Mouse (Mus musculus) cortical plate, adult 2 months (tissue): ENCODE measurements around the gene Psma3. TPM values are rescaled to one million over a fixed set of nuclear protein-coding genes. Genes with fewer than 3 reads are reported as not detected.

Source experiments
- H3K27ac ChIP-seq: fragments of 200-500 bp; 2 replicates; pipeline ENCODE4 v1.5.1; 2012; ENCODE audit warnings: low read length, control low read depth, inconsistent platforms; ENCODE audit not compliant: insufficient read depth
- H3K4me1 ChIP-seq: fragments of 200-500 bp; 2 replicates; pipeline ENCODE4 v1.6.1; 2011; ENCODE audit warnings: low read length; ENCODE audit not compliant: control insufficient read depth, insufficient read depth
- H3K4me3 ChIP-seq: fragments of 200-500 bp; 2 replicates; pipeline ENCODE4 v1.5.1; 2011; ENCODE audit warnings: mild to moderate bottlenecking, low read length, control low read depth; ENCODE audit not compliant: insufficient read depth
- CTCF ChIP-seq: fragments of 200-500 bp; IDR thresholded peaks from 2 replicates; pipeline ENCODE4 v1.5.1; 2011; ENCODE audit warnings: mild to moderate bottlenecking, control low read depth, low read length; ENCODE audit not compliant: insufficient read depth; ENCODE audit errors: extremely low read depth
- POLR2A ChIP-seq: fragments of 200-500 bp; IDR thresholded peaks from 2 replicates; pipeline ENCODE4 v1.6.1; 2011; ENCODE audit warnings: mild to moderate bottlenecking, low read length, control low read depth; ENCODE audit not compliant: insufficient read depth; ENCODE audit errors: extremely low read depth
- polyA plus RNA-seq: library from polyadenylated mRNA; depleted of rRNA; stranded (reverse); fragments of >200 nt; gene quantifications from 2 replicates; pipeline ENCODE4 v1.2.3, GENCODE M21; 2012; rRNA removed

Psma3 gene
- polyA plus RNA-seq = 175 and 184 TPM in 2 replicates

- H3K4me1 ChIP-seq = peaks cover 4% of the 10 kb centered on the region; the same call in 1 of the 2 replicates
- peak within 1 kb of the TSS; percentile 93 for H3K4me3 ChIP-seq
- no peak for TF ChIP-seq CTCF
- TF ChIP-seq POLR2A = peak; percentile 82; the same call in 1 of the 2 replicates
- H3K27ac ChIP-seq = peak within 1 kb of the TSS; percentile 95
Measured at GRCm38 (mm10) chr12:70974441-70975266, at the start of gene Psma3. Gene Psma3, plus strand, starts transcription at chr12:70974621.

DNA sequence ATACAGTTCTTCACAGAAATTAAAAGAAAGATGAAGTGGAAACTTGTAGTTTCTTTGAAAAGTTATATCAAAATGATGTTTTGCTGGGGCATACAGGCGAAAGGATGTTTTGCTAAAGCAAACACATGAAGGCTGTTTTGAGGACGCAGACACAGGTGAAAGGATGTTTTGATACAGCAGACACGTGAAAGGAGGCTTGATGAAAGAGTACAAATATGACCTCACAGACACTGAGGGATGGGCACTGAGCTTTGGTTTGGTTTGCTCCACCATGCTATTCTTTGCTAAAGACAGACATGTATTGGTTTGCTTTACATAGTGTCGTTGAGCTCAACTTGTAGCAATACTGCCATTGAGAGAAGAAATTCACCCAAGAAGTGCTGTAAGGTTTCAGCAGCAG is 44.6 kb upstream of the Psma3 start:
- TF ChIP-seq CTCF = no peak
- TF ChIP-seq POLR2A = no peak
- H3K4me3 ChIP-seq = no peak overlapping the region
- no peak overlapping the region for H3K27ac ChIP-seq
- no peaks in the 10 kb centered on the region for H3K4me1 ChIP-seq

DNA sequence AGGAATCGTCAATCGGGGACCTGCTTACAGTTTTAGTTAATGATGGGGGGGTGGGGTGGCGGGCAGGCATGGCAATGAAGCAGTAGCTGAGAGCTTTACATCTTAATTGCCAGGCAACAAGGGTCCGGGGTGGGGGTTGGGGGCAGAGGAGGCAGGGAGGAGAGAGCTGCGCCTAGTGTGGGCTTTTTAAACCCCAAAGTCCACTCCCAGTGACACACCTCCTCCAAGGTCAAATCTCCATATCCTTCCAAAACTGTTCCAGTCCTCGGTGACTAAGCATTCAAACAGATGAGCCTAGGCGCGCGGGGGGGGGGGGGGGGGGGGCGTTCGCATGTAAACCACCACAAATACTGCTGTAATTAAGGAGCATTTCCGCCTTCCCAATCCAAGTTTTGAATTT is 37.3 kb upstream of the Psma3 start:
- Histone ChIP-seq H3K4me3 (peak overlapping the region; percentile 100), H3K4me1 (peaks cover 5% of the 10 kb centered on the region), H3K27ac (peak overlapping the region; percentile 84)
- TF ChIP-seq POLR2A (no peak), CTCF (no peak)

DNA sequence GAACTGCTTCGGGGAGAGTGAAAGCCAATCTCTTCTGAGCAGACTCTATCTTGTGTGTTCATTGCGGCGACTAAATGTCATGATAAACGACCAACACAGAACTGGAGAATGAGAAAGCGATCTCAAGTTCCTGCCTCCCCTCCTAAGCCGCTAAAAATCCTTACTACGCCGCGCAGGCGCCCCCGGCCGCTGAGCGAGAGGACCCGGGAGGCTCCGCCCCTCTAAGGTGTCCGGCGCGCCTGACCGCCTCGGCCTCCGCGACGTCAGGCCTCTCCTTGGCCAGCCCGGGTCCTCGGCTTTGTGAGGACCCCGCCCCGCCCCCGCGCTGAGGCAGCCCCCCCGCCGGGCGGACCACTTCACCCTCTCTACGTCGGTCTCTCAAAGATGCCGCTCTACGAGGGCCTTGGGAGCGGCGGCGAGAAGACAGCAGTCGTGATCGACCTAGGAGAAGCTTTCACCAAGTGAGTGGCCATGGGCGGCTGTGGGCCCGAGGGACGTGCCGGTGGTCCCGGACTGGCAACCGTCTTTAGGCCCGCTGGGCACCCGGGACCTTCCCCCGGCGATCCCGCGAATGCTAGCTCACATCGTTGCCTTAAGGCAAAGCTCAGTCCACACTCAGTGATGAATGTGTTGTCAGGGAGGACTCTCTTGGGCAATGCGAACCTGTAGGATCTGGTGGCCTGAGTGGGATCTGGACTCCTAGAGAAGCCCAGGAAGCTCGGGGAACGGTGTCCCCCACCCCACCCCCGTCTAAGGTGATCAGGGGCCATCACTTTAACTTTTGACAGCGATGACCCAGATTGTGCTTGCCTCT is 36.6 kb upstream of the Psma3 start, which contains the start of gene Actr10:
Gene Actr10 (plus strand): TSS at position 287 of the 814 bp plus-strand sequence.
- H3K4me3 ChIP-seq = peak within 1 kb of the TSS; percentile 100
- H3K27ac ChIP-seq = peak within 1 kb of the TSS; percentile 95
- H3K4me1 ChIP-seq = peaks cover 5% of the 10 kb centered on the region
- TF ChIP-seq POLR2A (peak; percentile 85), CTCF (no peak)

- H3K4me3 ChIP-seq = no peak overlapping the region
- no peak overlapping the region for H3K27ac ChIP-seq
- peaks cover 5% of the 10 kb centered on the region for H3K4me1 ChIP-seq
- no peak for TF ChIP-seq CTCF
- no peak for TF ChIP-seq POLR2A
Measured at GRCm38 (mm10) chr12:70940806-70941205, 33.6 kb upstream of the Psma3 start.

DNA sequence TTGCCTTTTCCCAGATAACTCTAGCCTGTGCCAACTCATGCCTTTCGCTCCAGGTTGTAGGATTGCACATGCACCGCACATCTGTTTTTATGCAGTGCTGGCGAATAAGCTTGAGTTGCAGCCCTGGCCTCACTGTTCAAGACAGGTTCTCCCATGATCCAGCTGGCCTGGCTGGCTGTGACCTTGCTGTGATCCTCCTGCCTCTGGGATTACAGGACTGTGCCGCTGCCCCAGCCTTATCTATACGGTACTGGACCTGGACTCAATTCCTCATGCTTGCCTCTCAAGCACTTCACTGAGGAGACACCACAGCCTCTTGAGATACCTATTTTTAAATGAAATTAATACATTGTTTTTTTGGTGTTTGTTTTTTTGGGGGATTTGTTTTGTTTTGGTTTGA is 30.2 kb upstream of the Psma3 start:
- H3K4me3 ChIP-seq = no peak overlapping the region
- no peak overlapping the region for H3K27ac ChIP-seq
- no peak for TF ChIP-seq POLR2A
- TF ChIP-seq CTCF = no peak
- H3K4me1 ChIP-seq = peaks cover 3% of the 10 kb centered on the region

DNA sequence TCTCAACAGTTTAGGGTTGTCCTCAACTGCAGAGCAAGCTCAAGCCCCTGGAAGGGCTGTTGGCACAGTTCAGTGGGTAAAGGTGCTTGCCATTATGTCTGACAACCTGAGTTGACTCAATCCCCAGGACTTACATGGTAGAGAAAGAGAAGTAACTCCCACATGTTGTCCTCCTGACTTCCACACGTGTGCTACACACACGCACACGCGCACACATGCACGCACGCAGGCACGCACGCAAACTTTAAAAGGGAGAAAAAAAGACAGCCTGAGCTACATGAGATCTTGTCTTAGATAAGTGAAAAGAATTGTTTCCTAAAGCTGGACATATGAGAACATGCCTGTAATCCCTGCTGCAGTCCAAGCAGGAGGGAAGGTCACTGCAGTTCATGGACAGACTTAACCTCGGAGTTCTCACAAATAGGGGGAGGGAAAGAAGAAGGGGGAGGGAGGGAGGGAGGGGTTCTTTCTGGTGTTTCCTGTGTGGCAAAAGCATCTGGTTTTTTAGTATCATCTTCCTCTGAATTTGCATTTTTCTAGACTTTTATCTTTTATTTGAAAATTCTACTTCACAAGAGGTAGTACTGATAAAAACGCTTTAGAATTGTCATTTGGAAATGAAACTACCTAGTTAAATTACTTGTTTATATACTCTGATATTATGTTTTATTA is 27.7 kb upstream of the Psma3 start:
- Histone ChIP-seq H3K4me3 (no peak overlapping the region), H3K4me1 (no peaks in the 10 kb centered on the region), H3K27ac (no peak overlapping the region)
- TF ChIP-seq POLR2A (no peak), CTCF (no peak)

DNA sequence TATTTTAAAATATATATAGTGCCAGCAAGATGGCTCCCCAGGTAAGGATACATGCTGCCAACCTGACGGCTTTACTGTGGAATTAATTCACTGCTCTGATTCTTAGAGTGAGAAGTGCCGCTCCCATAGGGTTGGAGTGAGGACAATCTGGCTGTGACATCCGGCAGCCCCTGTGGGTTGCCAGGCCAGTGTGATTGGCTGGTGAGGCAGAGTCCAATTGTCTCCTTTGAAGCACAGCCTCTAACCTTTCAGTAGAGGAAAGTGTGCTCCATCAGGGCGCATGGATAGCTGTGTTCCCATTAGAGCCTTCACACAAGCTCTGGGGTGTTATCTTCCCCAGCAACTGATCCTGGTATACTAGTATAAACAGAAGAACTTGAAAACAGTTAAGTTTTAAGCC is 15.8 kb upstream of the Psma3 start:
- Histone ChIP-seq H3K4me1 (no peaks in the 10 kb centered on the region), H3K4me3 (no peak overlapping the region), H3K27ac (no peak overlapping the region)
- TF ChIP-seq POLR2A (no peak), CTCF (no peak)

- no peaks in the 10 kb centered on the region for H3K4me1 ChIP-seq
- peak overlapping the region; percentile 27; the same call in 1 of the 2 replicates for H3K27ac ChIP-seq
- TF ChIP-seq POLR2A (no peak), CTCF (no peak)
- peak overlapping the region; percentile 71; the same call in 1 of the 2 replicates for H3K4me3 ChIP-seq
Measured at GRCm38 (mm10) chr12:70967581-70967980, 6.8 kb upstream of the Psma3 start.
